Mouse (Mus musculus): ENCODE results near the gene Iqce. TPM values are rescaled to one million over a fixed set of nuclear protein-coding genes. Genes with fewer than 3 reads are reported as not detected.
A peak's percentile ranks its signal among the peaks of the same experiment; 100 is the strongest.

Iqce gene
- 10 to 100 TPM; 18.9 to 23.6 TPM for total RNA-seq (2021)
- long read RNA-seq, experiment 1, partial matches to known transcripts, result 0 of 5 reads
- long read RNA-seq, experiment 1, other reads (novel, unspliced or antisense), result 5 of 5 reads
- long read RNA-seq, experiment 2, full-length matches to known transcripts, result 1 of 6 reads
- long read RNA-seq, experiment 2, partial matches to known transcripts, result 0 of 6 reads
- long read RNA-seq, experiment 2, other reads (novel, unspliced or antisense), result 5 of 6 reads

GRCm38 (mm10) chr5:140702103-140702513 lies at the start of gene Iqce:
Iqce (minus strand) TSS chr5:140702378.
- peak; percentile 99 for DNase-seq

- DNase-seq, result peak; percentile 64
Observed at GRCm38 (mm10) chr5:140750925-140751324, 48.7 kb upstream of the Iqce start.

GRCm38 (mm10) chr5:140749062-140749875 lies 47.1 kb upstream of the Iqce start:
- peak; percentile 84 for DNase-seq

- peak; percentile 41 for DNase-seq
Observed at GRCm38 (mm10) chr5:140748425-140748824, 46.2 kb upstream of the Iqce start.

- DNase-seq, result peak; percentile 41
Observed at GRCm38 (mm10) chr5:140743706-140744131, 41.5 kb upstream of the Iqce start.

- DNase-seq, result no peak
Observed at GRCm38 (mm10) chr5:140741877-140742276, 39.7 kb upstream of the Iqce start.

GRCm38 (mm10) chr5:140741040-140741439 lies 38.9 kb upstream of the Iqce start:
- peak; percentile 56 for DNase-seq

GRCm38 (mm10) chr5:140739813-140740212 lies 37.6 kb upstream of the Iqce start:
- DNase-seq, result no peak

GRCm38 (mm10) chr5:140736166-140736565 lies 34.0 kb upstream of the Iqce start:
- DNase-seq, result no peak

GRCm38 (mm10) chr5:140735297-140735696 lies 33.1 kb upstream of the Iqce start:
- peak; percentile 39 for DNase-seq

GRCm38 (mm10) chr5:140733336-140733735 lies 31.2 kb upstream of the Iqce start:
- no peak for DNase-seq

- DNase-seq, result no peak
Observed at GRCm38 (mm10) chr5:140732195-140732594, 30.0 kb upstream of the Iqce start.

- no peak for DNase-seq
Observed at GRCm38 (mm10) chr5:140731040-140731797, 29.0 kb upstream of the Iqce start.

- peak; percentile 58 for DNase-seq
Observed at GRCm38 (mm10) chr5:140726946-140727740, 25.0 kb upstream of the Iqce start.

- DNase-seq, result peak; percentile 24
Observed at GRCm38 (mm10) chr5:140726062-140726839, 24.1 kb upstream of the Iqce start.

GRCm38 (mm10) chr5:140723822-140724221 lies 21.6 kb upstream of the Iqce start, which contains the start of gene Amz1:
Amz1 (plus strand) TSS chr5:140724127.
- DNase-seq, result no peak

GRCm38 (mm10) chr5:140722121-140722520 lies 19.9 kb upstream of the Iqce start:
- no peak for DNase-seq

- no peak for DNase-seq
Observed at GRCm38 (mm10) chr5:140720773-140721172, 18.6 kb upstream of the Iqce start.

GRCm38 (mm10) chr5:140711040-140711439 lies 8.9 kb upstream of the Iqce start:
- no peak for DNase-seq

GRCm38 (mm10) chr5:140710315-140710714 lies 8.1 kb upstream of the Iqce start:
- no peak for DNase-seq
